Mouse (Mus musculus) cerebellum, adult 18-20 months (tissue): ENCODE measurements around the gene Dock7.

Experiments used
- DNase-seq, 2 experiments: peaks; one replicate each; pipeline ENCODE4 v3.0.0; 2021

The Dock7 gene

GRCm38 (mm10) chr4:99120211-99121122, at the start of gene Dock7:
TSS of gene Dock7 (minus strand) at chr4:99120915.
- peak; percentile 74 to 88 for DNase-seq

- DNase-seq: no peak
Measured at GRCm38 (mm10) chr4:99168869-99169268, 48.2 kb upstream of the Dock7 start.

GRCm38 (mm10) chr4:99163547-99163946, 42.8 kb upstream of the Dock7 start:
- DNase-seq: no peak

GRCm38 (mm10) chr4:99163001-99163400, 42.3 kb upstream of the Dock7 start:
- no peak for DNase-seq

GRCm38 (mm10) chr4:99161457-99161971, 40.8 kb upstream of the Dock7 start:
- no peak for DNase-seq

- DNase-seq: no peak
Measured at GRCm38 (mm10) chr4:99160899-99161298, 40.2 kb upstream of the Dock7 start.

GRCm38 (mm10) chr4:99160414-99160813, 39.7 kb upstream of the Dock7 start:
- DNase-seq: no peak

GRCm38 (mm10) chr4:99158495-99158894, 37.8 kb upstream of the Dock7 start:
- DNase-seq: no peak

- DNase-seq: no peak
Measured at GRCm38 (mm10) chr4:99156641-99157307, 36.1 kb upstream of the Dock7 start.

- DNase-seq: no peak
Measured at GRCm38 (mm10) chr4:99151885-99152558, 31.3 kb upstream of the Dock7 start.

GRCm38 (mm10) chr4:99151434-99151833, 30.7 kb upstream of the Dock7 start:
- DNase-seq: no peak

GRCm38 (mm10) chr4:99143323-99143722, 22.6 kb upstream of the Dock7 start:
- DNase-seq: no peak

- no peak for DNase-seq
Measured at GRCm38 (mm10) chr4:99141578-99141977, 20.9 kb upstream of the Dock7 start.

- no peak for DNase-seq
Measured at GRCm38 (mm10) chr4:99141171-99141570, 20.5 kb upstream of the Dock7 start.

- DNase-seq: no peak
Measured at GRCm38 (mm10) chr4:99137986-99138641, 17.4 kb upstream of the Dock7 start.

GRCm38 (mm10) chr4:99134522-99134921, 13.8 kb upstream of the Dock7 start:
- DNase-seq: no peak

- DNase-seq: no peak
Measured at GRCm38 (mm10) chr4:99133326-99133725, 12.6 kb upstream of the Dock7 start.

- no peak for DNase-seq
Measured at GRCm38 (mm10) chr4:99132686-99133085, 12.0 kb upstream of the Dock7 start.

GRCm38 (mm10) chr4:99131227-99131653, 10.5 kb upstream of the Dock7 start:
- no peak for DNase-seq

- DNase-seq: no peak
Measured at GRCm38 (mm10) chr4:99123546-99123945, 2.8 kb upstream of the Dock7 start.

GRCm38 (mm10) chr4:99122786-99123185, 2.1 kb upstream of the Dock7 start:
- no peak for DNase-seq

GRCm38 (mm10) chr4:99122047-99122446, 1.3 kb upstream of the Dock7 start:
- DNase-seq: no peak
